Mouse (Mus musculus) lung, postnatal 36 days (tissue): ENCODE results near the gene Gm21312.
"Not testable (repeated sequence)": the region's sequence is repeated elsewhere in the genome, so short reads cannot be mapped to it uniquely, and the experiment has no call there.

Experiments
- DNase-seq: peaks from one replicate; pipeline ENCODE4 v3.0.0; 2022; ENCODE audit warnings: mixed read lengths

The Gm21312 gene

GRCm38 (mm10) chr10:104176724-104177123 is at the start of gene Gm21312:
Gene Gm21312 (plus strand): TSS chr10:104177024.
- not testable (repeated sequence) for DNase-seq

- DNase-seq: not testable (repeated sequence)
Observed at GRCm38 (mm10) chr10:104142687-104143086, 34.1 kb upstream of the Gm21312 start, which contains the start of gene Gm21293. Gene Gm21293 (plus strand): TSS chr10:104142987.

GRCm38 (mm10) chr10:104151197-104151596 is 25.6 kb upstream of the Gm21312 start, which contains the start of gene Gm6763:
Gene Gm6763 (plus strand): TSS chr10:104151497.
- DNase-seq: not testable (repeated sequence)

- DNase-seq: not testable (repeated sequence)
Observed at GRCm38 (mm10) chr10:104159706-104160105, 17.1 kb upstream of the Gm21312 start, which contains the start of gene Gm8764. Gene Gm8764 (plus strand): TSS chr10:104160006.

GRCm38 (mm10) chr10:104168215-104168614 is 8.6 kb upstream of the Gm21312 start, which contains the start of gene Gm21304:
Gene Gm21304 (plus strand): TSS chr10:104168515.
- not testable (repeated sequence) for DNase-seq

GRCm38 (mm10) chr10:104185233-104185632 is 8.4 kb downstream of the Gm21312 start, which contains the start of gene Gm20765:
Gene Gm20765 (plus strand): TSS chr10:104185533.
- not testable (repeated sequence) for DNase-seq

- DNase-seq: not testable (repeated sequence)
Observed at GRCm38 (mm10) chr10:104193742-104194141, 16.9 kb downstream of the Gm21312 start, which contains the start of gene Gm4340. Gene Gm4340 (plus strand): TSS chr10:104194042.

GRCm38 (mm10) chr10:104209655-104210054 is 32.8 kb downstream of the Gm21312 start:
- DNase-seq: no peak

GRCm38 (mm10) chr10:104210268-104210990 is 33.6 kb downstream of the Gm21312 start:
- no peak for DNase-seq

- DNase-seq: no peak
Observed at GRCm38 (mm10) chr10:104214527-104214926, 37.7 kb downstream of the Gm21312 start.

GRCm38 (mm10) chr10:104220303-104221021 is 43.6 kb downstream of the Gm21312 start:
- DNase-seq: no peak
